Mouse (Mus musculus): Measurements from ENCODE around the gene Thra. TPM values are rescaled to one million over a fixed set of nuclear protein-coding genes. Genes with fewer than 3 reads are reported as not detected.

The Thra gene
- 10 to 100 TPM; 24.3 to 28.2 TPM for total RNA-seq (2023)

DNA sequence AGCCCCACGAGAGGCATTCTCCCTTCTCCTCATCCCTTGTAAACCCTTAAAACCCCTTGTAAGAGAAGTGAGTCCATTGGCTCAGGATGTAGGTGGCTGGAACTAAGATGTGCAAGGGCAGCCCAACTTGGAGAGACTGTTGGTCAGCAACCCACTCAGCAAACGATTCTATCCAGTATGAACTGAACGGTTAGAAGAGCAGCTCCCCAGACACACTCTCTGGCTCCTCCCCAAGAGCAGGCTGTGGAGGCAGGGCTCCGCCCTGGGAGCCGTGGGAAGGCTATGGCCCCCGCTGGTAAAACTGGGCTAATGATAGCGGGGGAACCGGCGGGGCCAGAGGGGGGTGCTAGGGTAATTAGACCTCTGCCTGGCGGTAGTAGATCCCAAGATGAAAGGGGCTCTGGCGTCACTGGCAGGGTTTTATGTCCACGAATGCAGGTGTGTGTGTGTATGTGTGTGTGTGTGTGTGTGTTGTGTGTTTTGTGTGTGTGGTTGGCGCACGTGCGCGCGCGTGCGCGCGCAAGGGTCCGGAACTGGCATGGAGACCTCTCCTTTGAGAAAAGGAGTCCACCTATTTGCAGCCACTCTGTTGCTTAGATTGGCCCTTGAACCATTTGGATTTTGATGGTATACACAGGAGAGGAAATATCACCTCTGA is at the start of gene Thra:
TSS of gene Thra (plus strand) at position 246 of the 658 bp plus-strand sequence.

DNA sequence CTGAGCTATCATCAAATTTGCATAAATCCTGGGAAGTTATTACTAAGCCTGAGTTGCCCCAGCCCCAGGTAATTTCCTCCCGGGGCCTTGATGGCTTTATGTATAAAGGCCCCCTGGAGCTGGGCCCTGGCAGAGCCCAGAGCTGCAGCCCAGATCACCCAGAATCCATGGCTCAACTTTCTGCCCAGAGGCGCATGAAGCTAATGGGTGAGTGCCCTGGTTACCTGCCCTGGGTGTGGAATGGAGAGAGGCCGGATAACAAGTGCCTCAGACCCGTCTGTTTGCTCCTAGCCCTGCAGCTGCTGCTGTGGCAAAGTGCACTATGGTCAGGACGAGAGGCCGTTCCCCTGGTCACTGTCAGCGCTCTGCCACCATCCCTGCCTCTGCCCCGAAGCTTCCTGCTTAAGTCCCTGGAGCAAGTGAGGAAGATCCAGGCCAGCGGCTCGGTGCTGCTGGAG is 39.2 kb upstream of the Thra start, which contains the start of gene Csf3:
TSS of gene Csf3 (plus strand) at position 51 of the 458 bp plus-strand sequence.

DNA sequence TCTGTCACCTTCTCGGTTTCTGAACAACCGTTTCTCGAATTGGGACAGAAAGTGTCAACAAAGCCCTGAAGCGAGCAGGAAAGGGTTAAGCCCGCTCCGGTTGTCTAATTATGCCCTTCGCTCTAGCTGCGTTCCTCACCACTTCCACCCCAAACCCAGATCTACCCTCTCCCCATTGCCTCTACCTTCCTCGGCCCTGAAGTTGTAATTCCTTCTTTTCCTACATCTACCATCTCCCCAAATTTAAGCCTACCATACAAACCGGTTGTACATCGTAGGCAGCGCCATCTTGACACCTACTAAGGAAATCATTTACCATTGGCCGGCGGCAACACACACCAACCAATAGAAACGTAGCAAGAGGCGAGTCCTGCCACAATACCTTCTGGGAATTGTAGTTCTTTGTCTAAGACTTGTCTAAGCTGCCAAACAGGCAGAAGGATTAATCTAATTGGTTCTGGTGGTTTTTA is 11.3 kb upstream of the Thra start, which contains the start of gene Med24:
TSS of gene Med24 (minus strand) at position 317 of the 470 bp plus-strand sequence.

DNA sequence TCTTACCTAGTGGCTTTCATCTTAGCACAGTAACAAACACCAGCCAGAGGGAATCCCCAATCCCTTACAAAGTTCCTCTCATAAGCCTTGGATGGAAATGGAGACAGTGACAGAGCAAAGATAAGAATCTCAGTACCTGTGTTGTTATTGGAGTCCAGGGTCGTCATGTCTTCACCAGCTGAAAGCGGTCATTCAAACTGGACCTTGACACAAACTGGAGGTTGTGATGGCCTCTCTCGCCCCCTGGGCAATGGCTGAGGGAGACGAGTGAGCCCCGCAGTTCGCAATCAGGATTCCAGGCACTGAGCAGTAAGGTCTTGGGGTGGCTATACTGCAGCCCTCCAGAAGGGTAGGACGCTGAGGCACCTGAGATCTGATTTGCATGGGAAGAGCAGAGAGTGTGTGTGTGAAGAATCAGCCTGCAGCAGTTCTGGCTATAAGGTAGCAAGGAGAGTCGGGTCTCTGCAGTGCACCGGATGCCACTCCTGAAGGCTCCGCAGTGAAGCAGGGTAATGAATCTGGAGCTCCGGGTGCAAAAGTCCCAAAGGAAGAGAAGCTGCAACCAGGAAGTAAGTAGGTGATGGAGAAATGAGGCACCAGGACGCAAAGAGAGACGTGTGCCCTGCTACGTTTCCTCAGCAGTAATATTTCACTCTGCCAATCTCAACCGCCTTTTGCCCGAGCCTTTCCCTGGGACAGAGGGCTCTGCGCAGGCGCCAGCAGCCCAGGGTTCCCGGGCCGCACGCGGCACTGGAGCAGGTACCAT is 34.3 kb downstream of the Thra start, which contains the start of gene Nr1d1:
TSS of gene Nr1d1 (minus strand) at position 752 of the 766 bp plus-strand sequence.

DNA sequence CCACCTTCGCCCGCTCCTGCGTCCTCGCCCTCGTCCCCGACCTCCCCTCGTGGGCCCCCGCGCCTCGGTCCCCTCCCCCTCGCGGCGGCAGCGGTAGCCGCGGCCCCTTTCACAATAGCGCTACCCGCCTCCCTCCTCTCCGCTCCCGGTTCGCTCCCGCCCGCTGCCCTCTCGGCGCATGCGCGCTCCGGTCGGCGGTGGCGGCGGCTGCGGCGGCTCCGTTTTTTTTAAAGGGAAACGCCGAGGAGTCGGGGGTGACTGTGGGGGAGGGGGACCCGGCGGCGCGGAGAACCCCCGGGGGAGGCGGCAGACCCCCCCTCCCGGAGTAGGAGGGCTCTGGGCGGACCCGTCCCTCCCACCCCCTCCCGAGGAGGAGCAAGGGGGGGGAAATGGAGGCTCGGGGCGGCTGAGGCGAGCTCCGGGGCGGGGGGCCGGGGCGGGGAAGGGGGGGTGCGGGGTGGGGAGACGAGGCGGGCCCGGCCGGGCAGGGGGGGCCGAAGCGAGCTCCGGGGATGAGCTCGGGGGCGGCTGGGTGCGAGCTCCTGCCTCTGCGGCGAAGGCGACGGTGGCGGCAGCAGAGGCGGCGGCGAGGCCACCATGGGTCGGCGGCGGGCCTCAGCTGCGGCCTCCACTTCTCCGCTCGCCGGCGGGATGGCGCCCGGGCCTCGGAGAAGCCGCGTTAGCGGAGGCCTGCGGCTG is 54.7 kb downstream of the Thra start, which contains the start of gene Msl1:
TSS of gene Msl1 (plus strand) at position 502 of the 699 bp plus-strand sequence.

DNA sequence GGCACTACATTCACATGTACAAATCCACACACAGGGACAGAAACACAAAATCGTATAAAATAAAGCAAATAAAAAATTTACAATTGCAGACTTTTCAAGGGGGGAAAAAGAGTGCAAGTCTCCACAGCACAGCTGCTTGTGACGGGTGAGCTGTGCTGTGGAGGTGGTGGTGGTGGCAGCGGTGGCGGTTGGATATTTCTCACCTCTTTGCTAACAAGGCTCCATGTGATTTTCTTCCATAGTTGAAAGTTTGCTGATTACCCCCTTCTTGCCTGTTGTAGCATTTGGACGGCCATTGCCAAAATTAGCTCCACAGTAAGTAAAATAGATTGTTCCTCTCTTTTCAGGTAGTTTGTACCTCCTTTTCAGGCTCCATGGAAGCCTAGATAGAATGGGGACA is 64.2 kb downstream of the Thra start, which contains the start of gene Casc3:
TSS of gene Casc3 (plus strand) at position 301 of the 400 bp plus-strand sequence.

Other genes starting within 250 kb of the Thra start
- gene Ikzf3, start 194.6 kb upstream of the Thra start, total RNA-seq (2023), result 1 to 10 TPM; 3.0 to 3.1 TPM
- under 1 TPM in 1 of 2 experiments, not detected in 1; 0.33 TPM for gene Zpbp2, start 189.5 kb upstream of the Thra start, total RNA-seq (2023)
- gene Ormdl3, start 153.3 kb upstream of the Thra start, total RNA-seq (2023), result 10 to 100 TPM in 1 of 2 experiments, 1 to 10 TPM in 1; 8.6 to 11.0 TPM
- not detected for gene Lrrc3c, start 142.3 kb upstream of the Thra start, total RNA-seq (2023)
- 10 to 100 TPM; 19.7 to 20.5 TPM for gene Gm12355, start 115.0 kb upstream of the Thra start, total RNA-seq (2023)
- gene Gsdma3, start 114.3 kb upstream of the Thra start, total RNA-seq (2023), result under 1 TPM in 1 of 2 experiments, not detected in 1; 0.57 TPM
- not detected for gene Gsdma2, start 93.9 kb upstream of the Thra start, total RNA-seq (2023)
- gene Gsdma, start 76.3 kb upstream of the Thra start, total RNA-seq (2023), result not detected
- gene Psmd3, start 58.1 kb upstream of the Thra start, total RNA-seq (2023), result 10 to 100 TPM; 46.3 to 52.0 TPM
- gene Csf3, start 39.4 kb upstream of the Thra start, total RNA-seq (2023), result under 1 TPM in 1 of 2 experiments, not detected in 1; 0.33 TPM
- gene Med24, start 11.2 kb upstream of the Thra start, total RNA-seq (2023), result 10 to 100 TPM; 39.0 to 54.0 TPM
- 1 to 10 TPM in 1 of 2 experiments, under 1 TPM in 1; 0.68 to 1.1 TPM for gene Nr1d1, start 34.7 kb downstream of the Thra start, total RNA-seq (2023)
- gene Msl1, start 54.9 kb downstream of the Thra start, total RNA-seq (2023), result 100 to 1,000 TPM; 193 to 195 TPM
- 10 to 100 TPM; 50.6 to 51.9 TPM for gene Casc3, start 64.3 kb downstream of the Thra start, total RNA-seq (2023)
- gene Rapgefl1, start 96.1 kb downstream of the Thra start, total RNA-seq (2023), result under 1 TPM; 0.11 to 0.53 TPM
- gene Wipf2, start 123.0 kb downstream of the Thra start, total RNA-seq (2023), result 10 to 100 TPM; 26.3 to 31.6 TPM
- 10 to 100 TPM; 26.4 to 33.3 TPM for gene Cdc6, start 167.2 kb downstream of the Thra start, total RNA-seq (2023)
- gene Rara, start 187.2 kb downstream of the Thra start, total RNA-seq (2023), result 100 to 1,000 TPM; 105 to 125 TPM
- not detected for gene Gjd3, start 242.4 kb downstream of the Thra start, total RNA-seq (2023)